Mouse (Mus musculus) retina, postnatal 7 days (tissue): ENCODE data around the gene Crat.

Experiments used
- DNase-seq: peaks from one replicate; pipeline ENCODE4 v3.0.0-alpha.2; 2012; ENCODE audit warnings: low read depth, low spot score

The Crat gene

GRCm38 (mm10) chr2:30372726-30373125 is 42.9 kb downstream of the Crat start:
- DNase-seq, result no peak

- no peak for DNase-seq
These were observed 44.1 kb downstream of the Crat start for GRCm38 (mm10) chr2:30371544-30371943.

GRCm38 (mm10) chr2:30366203-30366602 is 49.4 kb downstream of the Crat start:
- DNase-seq, result no peak

GRCm38 (mm10) chr2:30365281-30366069 is 50.1 kb downstream of the Crat start:
- DNase-seq, result no peak

- DNase-seq, result peak; percentile 99
These were observed 51.6 kb downstream of the Crat start, which contains the start of gene Miga2 for GRCm38 (mm10) chr2:30363773-30364650. Gene Miga2, plus strand, starts transcription at chr2:30364233.

- DNase-seq, result no peak
These were observed 52.7 kb downstream of the Crat start for GRCm38 (mm10) chr2:30362865-30363264.

GRCm38 (mm10) chr2:30360626-30361025 is 55.0 kb downstream of the Crat start:
- DNase-seq, result no peak

- DNase-seq, result peak; percentile 82
These were observed 56.8 kb downstream of the Crat start, which contains the start of gene Sh3glb2 for GRCm38 (mm10) chr2:30358533-30359531. Gene Sh3glb2, minus strand, starts transcription at chr2:30359337.

- no peak for DNase-seq
These were observed 57.8 kb downstream of the Crat start for GRCm38 (mm10) chr2:30357552-30358510.

GRCm38 (mm10) chr2:30356906-30357305 is 58.7 kb downstream of the Crat start:
- DNase-seq, result no peak

GRCm38 (mm10) chr2:30356266-30356665 is 59.3 kb downstream of the Crat start:
- DNase-seq, result no peak

GRCm38 (mm10) chr2:30355861-30356260 is 59.8 kb downstream of the Crat start:
- DNase-seq, result no peak

GRCm38 (mm10) chr2:30351149-30351548 is 64.5 kb downstream of the Crat start:
- DNase-seq, result no peak
